Mouse (Mus musculus) gastrocnemius, postnatal 10 days (tissue): ENCODE data around the gene Isy1. TPM values are rescaled to one million over a fixed set of nuclear protein-coding genes. Genes with fewer than 3 reads are reported as not detected.

Source experiments
- DNase-seq: peaks from one replicate; pipeline ENCODE4 v3.0.0; 2021; ENCODE audit warnings: mixed read lengths
- total RNA-seq, 2 experiments: library from RNA; stranded (reverse); gene quantifications; 2 replicates each; pipeline ENCODE4 v1.2.3; 2021

Gene Isy1
- total RNA-seq, 2 experiments from 2014 or later, result 22.0 to 26.9 TPM

DNA sequence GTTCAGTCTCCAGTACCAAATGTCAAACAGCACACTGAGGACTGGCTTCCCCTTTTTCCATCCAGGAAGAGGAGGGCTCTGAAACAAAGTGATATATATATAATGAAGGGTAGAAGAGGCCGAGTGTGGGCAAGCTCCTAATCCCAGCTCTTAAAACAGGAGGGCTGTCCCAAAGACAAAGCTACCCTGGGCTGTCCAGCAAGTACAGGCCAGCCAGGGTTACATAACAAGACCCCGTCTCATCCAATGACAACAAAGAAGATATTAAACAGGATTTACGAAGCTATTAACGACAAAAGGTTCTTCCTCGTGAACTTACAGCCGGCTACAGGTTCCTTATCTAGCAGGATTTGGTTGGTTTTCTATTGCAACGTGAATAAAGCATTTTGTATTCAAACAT lies 33.7 kb downstream of the Isy1 start:
- DNase-seq, result no peak

- no peak for DNase-seq
These were observed 34.6 kb downstream of the Isy1 start for GRCm38 (mm10) chr6:87804036-87804435.

- no peak for DNase-seq
These were observed 36.1 kb downstream of the Isy1 start for GRCm38 (mm10) chr6:87802462-87802861.

DNA sequence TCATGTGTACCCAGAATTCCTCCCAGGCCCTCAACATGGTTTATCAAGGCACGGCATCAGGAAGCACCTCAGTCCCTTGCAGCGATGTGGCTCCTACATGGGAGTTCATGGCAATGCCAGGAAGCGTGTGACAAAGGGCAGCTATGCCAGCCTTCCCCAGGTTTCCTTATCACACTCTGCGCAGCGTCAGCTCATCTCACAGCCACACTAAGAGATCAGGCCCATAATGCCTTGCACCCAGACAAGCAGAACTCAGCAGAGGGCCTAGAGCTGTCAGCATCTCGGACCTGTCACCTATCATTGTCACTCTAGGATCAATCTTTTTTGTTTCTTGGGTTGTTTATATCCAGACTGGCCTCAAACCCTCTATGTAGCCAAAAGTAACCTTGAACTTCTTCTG lies 39.0 kb downstream of the Isy1 start:
- no peak for DNase-seq

DNA sequence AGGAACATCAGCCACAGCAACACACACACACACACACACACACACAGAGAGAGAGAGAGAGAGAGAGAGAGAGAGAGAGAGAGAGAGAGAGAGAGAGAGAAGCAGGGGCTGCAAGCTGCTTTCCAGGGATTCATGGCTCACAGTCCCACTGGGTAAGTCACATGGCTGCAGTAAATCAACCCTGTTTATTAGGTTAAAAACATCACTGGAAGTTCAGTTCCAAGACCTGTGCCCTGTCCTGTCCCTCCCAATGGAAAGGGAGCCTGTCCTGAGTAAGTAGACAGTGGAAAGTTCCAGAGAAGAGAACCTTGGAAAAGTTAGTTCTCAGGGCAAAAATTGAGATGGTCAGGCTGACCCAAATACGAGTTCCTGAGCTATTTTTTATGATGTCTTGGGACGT lies 41.3 kb downstream of the Isy1 start:
- no peak for DNase-seq

DNA sequence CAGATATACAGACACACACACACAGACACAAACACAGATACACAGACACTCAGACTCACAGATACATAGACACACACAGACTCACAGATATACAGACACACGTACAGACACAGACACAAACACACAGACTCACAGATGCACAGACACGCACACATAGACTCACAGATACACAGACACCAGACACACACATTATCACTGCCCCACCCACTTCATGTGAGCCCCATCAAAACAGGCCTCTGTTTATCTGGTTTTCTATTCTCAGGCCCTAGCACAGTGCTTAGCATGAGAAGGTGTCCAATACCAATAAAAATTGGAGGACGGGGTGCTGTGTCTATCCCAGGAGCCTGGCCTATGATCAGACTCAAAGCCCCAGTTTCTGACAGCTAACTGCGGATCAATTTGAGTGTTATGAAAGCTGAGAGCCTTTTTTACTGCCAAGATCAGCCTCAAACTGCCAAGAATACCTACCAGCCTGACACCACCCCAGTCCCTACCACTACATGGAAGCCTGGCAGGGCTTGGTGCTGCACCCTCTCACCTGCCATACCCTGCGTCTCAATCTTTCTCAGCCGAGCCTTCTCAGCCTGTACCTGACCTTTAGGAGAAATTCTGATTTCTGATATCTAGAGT lies 42.2 kb downstream of the Isy1 start:
- DNase-seq, result no peak

GRCm38 (mm10) chr6:87795385-87796150 lies 43.0 kb downstream of the Isy1 start:
- DNase-seq, result no peak

DNA sequence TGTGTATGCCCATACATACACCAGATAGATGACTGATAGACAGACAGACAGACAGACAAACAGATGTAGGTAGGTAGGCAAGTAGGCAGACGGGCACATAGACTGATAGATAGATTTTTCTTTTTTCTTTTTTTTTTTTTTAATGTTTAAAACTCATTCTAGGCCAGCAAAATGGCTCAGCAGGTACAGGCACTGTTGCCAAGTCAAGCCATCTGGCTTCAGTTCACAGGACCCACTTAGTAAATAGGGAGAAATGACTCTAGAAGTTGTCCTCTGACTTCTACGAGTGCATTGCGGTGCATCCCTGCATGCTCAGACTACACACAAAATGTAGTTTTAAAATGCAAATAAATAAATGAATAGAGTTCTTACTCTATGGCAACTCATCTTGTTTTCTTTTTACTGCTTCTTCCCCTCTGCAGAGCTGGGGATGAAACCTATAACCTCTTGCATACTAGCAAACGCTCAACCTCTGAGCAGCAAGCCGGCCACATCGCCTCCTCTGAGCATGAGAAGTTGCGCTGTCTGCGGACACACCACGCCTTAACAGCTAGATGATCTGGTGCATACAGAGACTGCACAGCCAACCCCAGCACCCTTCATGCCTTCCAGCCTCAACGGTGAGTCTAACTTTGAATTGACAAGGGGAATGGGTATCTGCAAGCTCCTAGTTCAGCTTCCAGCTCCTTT lies 44.6 kb downstream of the Isy1 start:
- no peak for DNase-seq

DNA sequence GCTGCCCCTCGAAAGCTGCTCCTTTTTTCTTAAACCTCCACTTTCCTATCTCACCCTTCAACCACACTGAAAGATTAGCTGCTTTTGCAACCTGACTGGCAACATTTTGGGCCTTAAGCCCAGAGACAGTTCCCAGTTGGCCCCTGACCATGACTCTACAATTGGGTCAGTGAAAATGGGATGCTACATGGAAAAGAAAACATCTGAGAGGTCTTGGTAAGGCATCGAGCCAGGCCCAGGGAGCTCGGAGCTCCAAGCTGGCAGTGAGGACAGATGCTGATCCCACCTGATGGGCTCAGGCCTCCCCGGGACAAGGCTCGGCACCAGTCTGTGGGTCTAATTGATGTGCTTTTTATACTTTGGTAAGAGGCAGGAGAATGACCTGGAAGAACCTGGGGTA lies 46.8 kb downstream of the Isy1 start:
- DNase-seq, result no peak

DNA sequence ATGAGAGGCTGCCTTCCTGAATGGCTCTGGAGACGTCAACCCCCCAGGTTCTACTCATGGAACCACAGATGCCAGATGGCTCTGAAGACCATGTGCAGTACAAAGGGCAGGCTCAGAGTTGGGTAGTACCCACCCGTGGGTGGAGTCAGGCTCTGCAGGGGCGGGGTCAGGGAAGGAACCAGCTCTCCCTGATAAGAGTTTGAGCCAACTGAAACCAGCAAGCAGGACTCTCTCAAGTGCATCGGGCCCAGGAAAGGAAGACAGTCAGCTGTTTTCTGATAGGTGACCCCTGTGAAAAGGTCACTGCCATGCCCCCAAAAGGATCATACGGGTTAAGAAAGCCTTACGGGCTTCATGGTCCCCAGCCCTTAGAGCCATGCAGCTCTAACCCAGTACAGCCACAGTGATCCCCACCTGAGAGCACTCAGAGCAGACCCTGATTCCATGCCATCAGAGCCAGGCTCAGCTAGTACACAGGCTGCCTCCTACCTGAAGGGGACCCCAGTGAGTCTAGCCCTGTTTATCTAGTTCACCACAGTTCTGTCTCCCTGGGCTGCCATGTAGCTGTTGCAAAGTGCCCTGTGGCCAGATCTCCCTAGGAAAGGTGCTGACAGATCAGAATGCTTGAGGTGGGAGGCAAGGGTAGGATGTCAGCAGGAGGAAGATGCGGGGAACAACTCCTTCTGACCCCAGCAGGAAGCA lies 47.7 kb downstream of the Isy1 start:
- DNase-seq, result no peak

- DNase-seq, result no peak
These were observed 48.8 kb downstream of the Isy1 start for GRCm38 (mm10) chr6:87789791-87790190.

GRCm38 (mm10) chr6:87788896-87789587 lies 49.6 kb downstream of the Isy1 start:
- DNase-seq, result peak; percentile 45

- no peak for DNase-seq
These were observed 50.2 kb downstream of the Isy1 start for GRCm38 (mm10) chr6:87788266-87788895.

DNA sequence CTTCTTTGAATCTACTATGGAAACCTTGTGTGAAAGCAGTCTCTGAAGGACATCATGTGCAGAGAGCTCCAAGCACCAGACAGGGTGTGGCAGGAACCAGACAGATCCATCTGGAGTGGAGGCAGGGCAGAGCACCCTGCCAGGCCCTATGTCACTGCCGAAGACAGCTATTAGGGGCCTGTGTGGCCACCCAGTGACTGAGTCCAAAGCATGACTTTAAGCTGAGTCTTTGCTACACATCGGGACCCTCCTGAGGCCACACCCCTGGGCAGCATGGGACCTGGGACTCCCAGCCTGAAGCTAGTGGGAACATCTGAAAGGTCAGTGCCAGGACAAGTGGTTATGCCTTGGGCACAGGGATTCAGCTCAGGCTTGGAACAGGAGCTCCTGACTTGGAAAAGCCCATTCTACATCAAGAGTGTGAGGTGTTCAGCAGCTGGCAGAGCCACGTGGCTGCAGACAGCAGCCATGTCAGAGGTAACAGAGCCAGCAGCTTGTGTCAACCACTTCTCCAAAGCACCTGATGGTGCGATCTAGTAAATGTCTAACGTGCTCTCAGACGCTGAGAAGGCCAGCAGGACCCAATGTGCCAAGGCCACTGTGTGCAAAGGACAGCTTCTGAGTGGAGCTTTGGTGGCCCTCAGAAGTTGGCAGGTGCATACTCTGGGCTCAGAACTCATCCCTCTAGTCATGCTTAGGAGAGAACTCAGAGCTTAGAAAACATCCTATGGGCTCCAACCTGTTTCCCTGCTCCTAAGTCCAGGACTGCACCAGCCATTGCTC lies 51.3 kb downstream of the Isy1 start:
- DNase-seq, result no peak

- no peak for DNase-seq
These were observed 52.0 kb downstream of the Isy1 start for GRCm38 (mm10) chr6:87786621-87787020.

DNA sequence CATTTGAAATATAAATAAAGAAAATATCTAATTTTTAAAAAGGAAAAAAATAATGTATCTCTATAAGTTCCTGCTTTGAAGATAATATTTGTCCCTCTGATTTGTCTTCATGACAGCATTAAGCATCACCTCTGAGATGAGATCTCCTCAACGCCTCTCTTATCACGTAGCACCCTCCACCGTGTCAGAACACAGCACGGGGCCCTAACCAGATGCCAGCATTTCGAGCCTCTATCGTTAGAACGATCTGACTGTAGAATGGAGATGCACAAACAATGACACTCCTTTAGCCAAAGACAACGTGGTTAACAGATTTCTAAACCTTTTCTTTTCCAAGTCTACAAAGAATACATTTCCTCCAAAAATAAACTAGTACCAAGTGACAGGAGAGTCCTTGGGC lies 54.6 kb downstream of the Isy1 start:
- DNase-seq, result no peak

DNA sequence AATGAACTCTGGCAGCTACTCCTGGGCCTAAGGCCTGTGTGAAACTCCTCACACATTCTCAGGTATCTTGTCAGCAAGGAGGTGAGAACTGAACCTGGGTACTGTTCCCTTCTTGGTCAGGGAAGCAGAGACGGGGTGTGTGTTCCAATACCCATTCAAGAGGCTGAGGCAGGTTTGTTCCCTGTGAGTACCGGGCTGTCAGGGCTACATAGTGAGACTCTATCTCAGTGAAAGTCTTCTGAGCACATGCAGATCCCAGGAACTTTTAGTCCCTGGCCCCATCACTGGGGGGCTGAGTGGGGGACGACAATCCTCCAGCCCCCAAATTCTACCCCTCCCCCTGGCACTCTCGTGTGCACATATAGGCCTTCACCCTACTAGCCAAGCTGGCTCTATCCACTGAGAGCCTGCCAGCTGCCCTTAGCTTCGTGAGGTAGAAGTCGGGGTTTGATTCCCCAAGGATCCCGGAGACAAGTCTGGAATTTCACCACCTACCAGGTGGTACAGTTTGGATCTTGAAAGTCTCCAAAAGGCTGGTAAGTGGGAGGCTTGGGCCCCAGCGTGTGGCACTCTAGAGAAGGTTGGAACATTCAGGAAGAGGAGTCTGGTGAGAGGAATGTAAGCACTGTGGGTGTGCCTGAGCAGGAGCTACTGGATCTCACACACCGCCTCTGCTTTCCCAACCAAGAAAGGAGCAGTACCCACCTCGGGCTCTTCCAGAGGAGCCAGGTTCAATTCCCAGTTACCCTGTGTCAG lies 57.9 kb downstream of the Isy1 start:
- DNase-seq, result no peak

GRCm38 (mm10) chr6:87779174-87780165 lies 59.1 kb downstream of the Isy1 start:
- DNase-seq, result no peak
